Mouse (Mus musculus) ES-Bruce4 (cell line): ENCODE measurements around the gene Foxc2. TPM values are rescaled to one million over a fixed set of nuclear protein-coding genes. Genes with fewer than 3 reads are reported as not detected.
A peak's percentile ranks its signal among the peaks of the same experiment; 100 is the strongest.

Experiments
- H3K27ac ChIP-seq: 2 replicates; pipeline ENCODE4 v1.5.1; 2012; ENCODE audit warnings: low read length, inconsistent platforms; ENCODE audit not compliant: insufficient read depth
- H3K27me3 ChIP-seq: 2 replicates; pipeline ENCODE4 v1.6.1; 2012; ENCODE audit warnings: mild to moderate bottlenecking, low read length, inconsistent platforms; ENCODE audit not compliant: control insufficient read depth, poor library complexity, insufficient read depth, severe bottlenecking
- H3K36me3 ChIP-seq: 2 replicates; pipeline ENCODE4 v1.6.1; 2012; ENCODE audit warnings: inconsistent platforms, mild to moderate bottlenecking, low read length, moderate library complexity; ENCODE audit not compliant: control insufficient read depth, poor library complexity, insufficient read depth, severe bottlenecking
- H3K4me1 ChIP-seq: one replicate; pipeline ENCODE4 v1.8.1; 2011; ENCODE audit warnings: low read length; ENCODE audit not compliant: control insufficient read depth, insufficient read depth
- H3K4me3 ChIP-seq: 2 replicates; pipeline ENCODE4 v1.5.1; 2011; ENCODE audit warnings: low read depth, mild to moderate bottlenecking, low read length
- H3K9ac ChIP-seq: 2 replicates; pipeline ENCODE4 v1.6.1; 2012; ENCODE audit warnings: low read depth, mild to moderate bottlenecking, inconsistent platforms; ENCODE audit not compliant: poor library complexity, severe bottlenecking
- H3K9me3 ChIP-seq: replicated peaks from 2 replicates; pipeline ENCODE4 v1.6.1; 2012; ENCODE audit warnings: mild to moderate bottlenecking, low read length, inconsistent platforms; ENCODE audit not compliant: control insufficient read depth, poor library complexity, insufficient read depth, severe bottlenecking
- CTCF ChIP-seq: IDR thresholded peaks from one replicate; pipeline ENCODE4 v1.8.1; 2011; ENCODE audit warnings: low read depth, low read length
- EP300 ChIP-seq: IDR thresholded peaks from 2 replicates; pipeline ENCODE4 v1.6.1; 2011; ENCODE audit warnings: low read depth, low read length; ENCODE audit not compliant: insufficient read depth
- POLR2A ChIP-seq: IDR thresholded peaks from one replicate; pipeline ENCODE4 v1.8.1; 2011; ENCODE audit warnings: low read length; ENCODE audit not compliant: insufficient read depth
- polyA plus RNA-seq: library from polyadenylated mRNA; stranded (reverse); fragments of >200 nt; gene quantifications from 2 replicates; pipeline ENCODE4 v1.2.4, GENCODE M21; 2011; ENCODE audit warnings: low read depth; ENCODE audit not compliant: missing spikeins, insufficient read depth, insufficient read length

Gene Foxc2
- polyA plus RNA-seq, 1 experiment, result not detected

- H3K4me1 ChIP-seq, result peaks cover 2% of the 10 kb centered on the region
- TF ChIP-seq POLR2A, result no peak
- TF ChIP-seq CTCF, result peak; percentile 47
- TF ChIP-seq EP300, result no peak
- H3K4me3 ChIP-seq, result peak overlapping the region; percentile 41
- peaks cover 34% of the 10 kb centered on the region for H3K27me3 ChIP-seq
- 0 out of 2 replicates have a peak overlapping the region, but pooled peaks have one; percentile 25 for H3K9ac ChIP-seq
- H3K36me3 ChIP-seq, result no peaks in the 10 kb centered on the region
- H3K27ac ChIP-seq, result no peak overlapping the region
- peaks cover 6% of the 10 kb centered on the region; the same call in 1 of the 2 replicates for H3K9me3 ChIP-seq
Measured at GRCm38 (mm10) chr8:121125311-121125876, 9.4 kb downstream of the Foxc2 start.

DNA sequence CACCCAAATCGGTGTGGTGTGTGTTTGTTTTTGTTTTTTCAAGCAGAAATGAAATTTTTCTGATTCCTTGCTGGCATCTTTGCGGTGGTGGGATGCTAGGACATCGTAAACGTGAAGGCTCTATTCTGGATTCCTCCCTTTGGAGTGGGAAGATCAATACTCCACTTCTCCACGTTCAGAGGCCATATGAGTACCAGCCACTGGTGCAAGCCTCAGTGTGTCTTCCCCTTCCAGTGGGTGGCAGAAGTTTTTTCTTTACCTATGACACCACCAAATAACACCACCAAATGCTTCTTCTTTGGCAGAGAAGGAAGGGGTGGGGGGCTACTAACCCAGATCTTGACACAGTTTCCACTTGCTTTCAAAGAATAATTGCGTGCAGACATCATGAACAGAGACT, 10.2 kb downstream of the Foxc2 start:
- H3K4me1 ChIP-seq, result peaks cover 2% of the 10 kb centered on the region
- H3K36me3 ChIP-seq, result no peaks in the 10 kb centered on the region
- H3K9me3 ChIP-seq, result peaks cover 6% of the 10 kb centered on the region; the same call in 1 of the 2 replicates
- H3K4me3 ChIP-seq, result no peak overlapping the region
- TF ChIP-seq POLR2A (no peak), EP300 (no peak), CTCF (no peak)
- H3K9ac ChIP-seq, result no peak overlapping the region
- no peak overlapping the region for H3K27ac ChIP-seq
- H3K27me3 ChIP-seq, result peaks cover 27% of the 10 kb centered on the region

- Histone ChIP-seq H3K4me1 (peaks cover 2% of the 10 kb centered on the region), H3K9ac (no peak overlapping the region), H3K27ac (no peak overlapping the region), H3K27me3 (peaks cover 26% of the 10 kb centered on the region), H3K4me3 (no peak overlapping the region), H3K9me3 (peaks cover 6% of the 10 kb centered on the region; the same call in 1 of the 2 replicates), H3K36me3 (no peaks in the 10 kb centered on the region)
- no peak for TF ChIP-seq CTCF
- TF ChIP-seq POLR2A, result no peak
- TF ChIP-seq EP300, result no peak
Measured at GRCm38 (mm10) chr8:121126694-121127093, 10.7 kb downstream of the Foxc2 start.

DNA sequence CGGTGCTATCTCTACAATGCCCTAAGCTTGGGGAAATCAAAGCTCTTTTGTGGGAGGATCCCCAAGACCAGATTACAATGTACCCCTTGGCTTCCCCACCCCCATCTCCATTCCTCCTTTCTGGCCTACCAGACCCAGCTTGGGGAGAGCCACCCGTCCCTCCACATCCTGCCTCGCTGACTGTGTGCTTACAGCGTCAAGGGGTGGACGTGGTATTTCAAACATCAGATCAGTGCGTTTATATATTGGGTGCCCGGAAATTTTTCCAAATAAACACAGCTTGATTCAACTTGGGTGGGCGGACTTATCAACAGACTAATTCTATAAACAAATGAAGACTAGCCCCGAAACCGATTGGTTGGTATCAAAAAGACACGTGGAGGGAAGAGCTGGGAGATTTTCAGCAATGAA, 11.3 kb downstream of the Foxc2 start:
- Histone ChIP-seq H3K4me1 (peaks cover 2% of the 10 kb centered on the region), H3K9me3 (peaks cover 6% of the 10 kb centered on the region; the same call in 1 of the 2 replicates), H3K4me3 (no peak overlapping the region), H3K27me3 (peaks cover 26% of the 10 kb centered on the region), H3K9ac (no peak overlapping the region), H3K36me3 (no peaks in the 10 kb centered on the region), H3K27ac (no peak overlapping the region)
- TF ChIP-seq EP300 (no peak), POLR2A (no peak), CTCF (no peak)

DNA sequence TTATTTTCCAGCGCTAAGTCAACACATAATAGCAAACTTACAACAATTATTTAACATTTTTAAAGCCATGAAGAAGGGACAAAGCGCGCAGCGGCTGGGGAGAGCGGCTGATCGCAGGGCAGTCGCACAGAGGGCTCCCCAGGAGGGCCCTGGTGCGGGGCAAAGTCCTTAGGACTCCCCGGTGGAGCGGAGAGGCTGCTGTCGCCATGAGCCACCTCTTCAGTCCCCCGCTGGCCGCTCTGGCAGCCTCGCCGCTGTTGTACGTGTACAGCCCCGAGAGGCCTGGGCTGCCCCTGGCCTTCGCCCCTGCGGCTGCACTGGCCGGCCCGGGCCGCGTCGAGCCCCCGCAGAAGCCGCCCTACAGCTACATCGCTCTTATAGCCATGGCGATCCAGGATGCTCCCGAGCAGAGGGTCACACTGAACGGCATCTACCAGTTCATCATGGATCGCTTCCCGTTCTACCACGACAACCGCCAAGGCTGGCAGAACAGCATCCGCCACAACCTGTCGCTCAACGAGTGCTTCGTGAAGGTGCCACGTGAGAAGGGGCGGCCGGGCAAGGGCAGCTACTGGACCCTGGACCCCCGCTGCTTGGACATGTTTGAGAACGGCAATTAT, 11.9 kb downstream of the Foxc2 start, which contains the start of gene Foxl1:
TSS of gene Foxl1 (plus strand) at position 185 of the 620 bp plus-strand sequence.
- Histone ChIP-seq H3K36me3 (no peaks in the 10 kb centered on the region), H3K9ac (peak within 1 kb of the TSS; percentile 16; the same call in 1 of the 2 replicates), H3K9me3 (peaks cover 3% of the 10 kb centered on the region; the same call in 1 of the 2 replicates), H3K27me3 (peaks cover 26% of the 10 kb centered on the region), H3K27ac (no peak within 1 kb of the TSS), H3K4me1 (peaks cover 2% of the 10 kb centered on the region), H3K4me3 (peak within 1 kb of the TSS; percentile 31)
- no peak for TF ChIP-seq POLR2A
- TF ChIP-seq EP300, result no peak
- no peak for TF ChIP-seq CTCF
